Mouse (Mus musculus) layer of hippocampus, adult 9-10 months (tissue): ENCODE data around the gene Fam198b.

Experiments used
- DNase-seq: peaks from one replicate; pipeline ENCODE4 v3.0.0; 2022; ENCODE audit warnings: low spot score

Gene Fam198b

GRCm38 (mm10) chr3:79983961-79984419, 99.7 kb downstream of the Fam198b start:
- no peak for DNase-seq

DNA sequence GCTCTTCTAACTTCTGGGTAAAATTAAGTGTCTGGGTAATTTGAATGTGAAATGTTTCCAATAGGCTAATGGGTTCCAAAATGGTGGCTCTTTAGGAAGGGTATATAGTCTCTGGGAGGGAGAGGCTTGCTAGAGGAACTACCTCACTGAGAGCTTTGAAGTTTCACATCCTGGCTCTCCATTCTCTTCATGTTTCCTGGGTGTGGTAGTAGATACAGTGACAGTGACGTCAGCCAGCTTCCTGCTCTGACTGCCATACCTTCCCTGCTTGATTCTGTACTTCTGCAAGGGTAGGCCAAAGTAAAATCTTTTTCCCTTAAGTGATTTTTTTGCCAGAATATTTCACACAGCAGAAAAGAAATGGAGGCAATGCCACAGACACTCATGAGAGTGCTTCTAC, 100.2 kb downstream of the Fam198b start:
- no peak for DNase-seq

- no peak for DNase-seq
These were observed 104.9 kb downstream of the Fam198b start for GRCm38 (mm10) chr3:79989250-79989649.

GRCm38 (mm10) chr3:79989911-79990310, 105.6 kb downstream of the Fam198b start:
- no peak for DNase-seq

GRCm38 (mm10) chr3:79990480-79990879, 106.1 kb downstream of the Fam198b start:
- no peak for DNase-seq

- DNase-seq: no peak
These were observed 109.8 kb downstream of the Fam198b start for GRCm38 (mm10) chr3:79994029-79994539.

GRCm38 (mm10) chr3:79995726-79996125, 111.4 kb downstream of the Fam198b start:
- no peak for DNase-seq
